Mouse (Mus musculus) brain, embryonic 14.5 days (tissue): ENCODE measurements at regions not wholly inside any gene's neighbourhood (a gene's known extent, or its start where the extent isn't known, plus 50 kb on each side); places are given as distances from the start of the nearest gene placed in this dataset.
"Not testable (repeated sequence)": the region's sequence is repeated elsewhere in the genome, so short reads cannot be mapped to it uniquely, and the experiment has no call there.

Experiments used
- DNase-seq: peaks from one replicate; pipeline ENCODE4 v3.0.0-alpha.2; 2011; ENCODE audit warnings: low read depth
- CTCF ChIP-seq: fragments of 200-500 bp; IDR thresholded peaks from 2 replicates; pipeline ENCODE4 v1.5.1; 2012; ENCODE audit warnings: inconsistent platforms, mild to moderate bottlenecking, moderate library complexity, borderline replicate concordance; ENCODE audit not compliant: insufficient read depth, insufficient read length; ENCODE audit errors: extremely low read depth
- POLR2A ChIP-seq: fragments of 200-500 bp; IDR thresholded peaks from 2 replicates; pipeline ENCODE4 v1.6.1; 2012; ENCODE audit warnings: mild to moderate bottlenecking, inconsistent platforms, borderline replicate concordance; ENCODE audit not compliant: poor library complexity, insufficient read depth, insufficient read length, severe bottlenecking; ENCODE audit errors: extremely low read depth

DNA sequence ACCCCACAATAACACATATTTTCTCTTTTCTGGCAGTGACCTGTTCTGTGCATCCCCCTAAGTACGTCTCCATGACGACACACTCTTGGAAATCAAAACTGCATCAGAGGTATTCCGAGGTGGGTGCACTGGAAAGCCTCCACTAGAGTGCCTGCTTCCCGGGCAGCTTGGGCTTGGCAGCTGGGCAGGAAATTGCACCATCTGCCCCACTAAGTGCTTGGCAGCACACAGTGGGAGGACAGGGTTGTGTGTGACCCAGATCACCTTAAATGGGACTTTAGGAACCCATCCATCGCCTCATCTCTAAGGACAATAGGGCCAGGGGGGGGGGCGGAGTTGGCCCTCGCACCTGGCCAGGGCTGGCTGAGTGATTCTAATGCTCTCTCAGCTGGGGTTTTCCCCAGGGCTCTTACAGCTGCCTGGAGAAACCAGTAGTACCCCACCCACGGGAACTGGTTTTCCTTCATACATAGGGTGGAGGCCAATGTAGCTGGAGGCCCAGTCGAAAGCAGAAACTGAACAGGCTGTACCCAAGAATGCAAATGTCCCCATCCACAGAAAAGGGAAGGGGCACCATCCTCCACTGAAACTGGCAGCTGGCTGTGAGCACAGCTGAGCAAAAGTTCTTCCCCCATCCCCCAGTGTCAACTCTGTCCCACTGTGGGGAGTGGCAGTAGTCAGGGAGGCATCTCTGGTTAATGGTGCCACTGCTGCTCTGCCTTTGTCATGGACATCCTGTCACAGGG, 75.7 kb downstream of the Cryaa start:
- DNase-seq = no peak
- TF ChIP-seq POLR2A (no peak), CTCF (no peak)

- TF ChIP-seq POLR2A (no peak), CTCF (no peak)
- DNase-seq = no peak
These were observed 76.2 kb downstream of the Cryaa start for GRCm38 (mm10) chr17:31753859-31754229.

DNA sequence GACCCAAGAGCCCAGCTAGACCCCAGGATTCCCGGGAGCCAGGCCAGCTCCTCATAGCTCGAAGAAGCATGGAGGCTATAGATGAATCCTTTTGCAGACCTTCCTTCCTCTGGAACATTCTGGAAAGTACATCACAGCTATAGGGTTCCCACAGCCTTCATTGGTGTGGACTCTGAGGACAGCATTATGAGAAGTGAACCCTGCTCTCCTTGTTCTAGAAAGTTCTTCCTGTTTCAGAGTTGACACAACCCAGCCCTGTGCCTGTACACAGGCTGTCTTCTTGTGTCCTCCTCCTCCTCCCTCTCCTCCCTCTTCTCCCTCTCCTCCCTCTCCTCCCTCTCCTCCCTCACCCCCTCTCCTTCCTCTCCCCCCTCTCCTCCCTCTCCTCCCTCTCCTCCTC, 82.9 kb downstream of the Cryaa start:
- TF ChIP-seq CTCF (no peak), POLR2A (no peak)

DNA sequence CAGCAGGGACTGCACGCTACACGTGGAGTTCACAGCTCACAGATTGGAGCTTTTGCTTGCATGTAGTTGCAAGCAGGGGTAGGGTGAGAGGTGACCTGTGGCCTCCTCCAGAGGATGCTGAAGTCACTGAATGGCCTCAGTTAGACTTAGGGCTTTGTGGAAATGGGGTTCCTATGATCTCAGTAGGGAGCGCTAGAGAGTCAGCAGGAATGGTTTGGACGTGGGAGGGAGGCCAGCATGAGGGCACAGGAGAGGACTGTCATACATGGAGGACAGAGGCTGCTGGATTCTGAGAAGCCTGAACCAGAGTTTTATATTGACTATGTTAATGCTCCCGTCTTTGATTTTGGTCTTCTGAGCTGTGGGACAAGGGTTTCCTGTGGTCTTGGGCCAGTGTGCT, 85.5 kb downstream of the Cryaa start:
- no peak for DNase-seq
- TF ChIP-seq CTCF (no peak), POLR2A (no peak)

More for the DNA sequence above, 82.9 kb downstream of the Cryaa start:
- no peak for DNase-seq

GRCm38 (mm10) chr17:31766779-31767697, 88.6 kb downstream of the Sik1 start:
- peak; percentile 98 for DNase-seq
- TF ChIP-seq POLR2A = no peak
- TF ChIP-seq CTCF = no peak

GRCm38 (mm10) chr17:31772201-31772820, 83.3 kb downstream of the Sik1 start:
- DNase-seq = peak; percentile 67
- TF ChIP-seq POLR2A (no peak), CTCF (no peak)

DNA sequence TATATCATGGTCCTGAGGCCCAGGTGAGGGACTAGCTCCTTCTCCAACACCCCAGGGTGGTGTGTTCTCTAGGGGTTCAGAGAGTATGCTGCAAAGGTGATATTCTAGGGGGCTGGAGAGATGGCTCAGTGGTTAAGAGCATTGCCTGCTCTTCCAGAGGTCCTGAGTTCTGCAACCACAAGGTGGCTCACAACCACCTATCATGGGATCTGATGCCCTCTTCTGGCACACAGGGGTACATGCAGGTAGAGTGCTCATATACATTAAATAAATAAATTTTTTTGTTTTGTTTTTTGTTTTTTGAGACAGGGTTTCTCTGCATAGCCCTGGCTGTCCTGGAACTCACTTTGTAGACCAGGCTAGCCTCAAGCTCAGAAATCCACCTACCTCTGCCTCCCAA, 81.7 kb downstream of the Sik1 start:
- TF ChIP-seq CTCF = peak; percentile 7; the same call in 1 of the 2 replicates
- not testable (repeated sequence) for DNase-seq

DNA sequence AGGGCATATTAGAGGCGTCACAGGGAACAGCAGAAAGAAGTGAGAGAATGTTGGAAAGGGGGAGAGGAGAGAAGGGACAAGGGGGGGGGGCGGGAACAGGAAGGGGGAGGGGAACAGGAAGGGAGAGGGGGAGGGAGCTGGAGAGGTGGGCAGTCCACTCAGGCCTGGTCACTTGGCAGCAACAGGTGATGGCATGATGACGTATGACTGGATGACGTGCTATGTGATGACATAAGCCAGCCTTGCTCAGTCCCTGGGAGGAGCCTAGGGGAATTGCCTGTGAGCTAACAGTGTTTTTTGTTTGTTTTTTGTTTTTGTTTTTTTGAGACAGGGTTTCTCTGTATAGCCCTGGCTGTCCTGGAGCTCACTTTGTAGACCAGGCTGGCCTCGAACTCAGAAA, 80.6 kb downstream of the Sik1 start:
- no peak for DNase-seq
- TF ChIP-seq CTCF = no peak
- TF ChIP-seq POLR2A = no peak

GRCm38 (mm10) chr17:31775966-31776365, 79.6 kb downstream of the Sik1 start:
- DNase-seq = no peak
- no peak for TF ChIP-seq POLR2A
- TF ChIP-seq CTCF = no peak

- peak; percentile 91 for DNase-seq
These were observed 78.5 kb downstream of the Sik1 start for GRCm38 (mm10) chr17:31776949-31777607.

GRCm38 (mm10) chr17:31777751-31778150, 77.9 kb downstream of the Sik1 start:
- DNase-seq = no peak
- no peak for TF ChIP-seq CTCF
- TF ChIP-seq POLR2A = no peak

More at GRCm38 (mm10) chr17:31776949-31777607, 78.5 kb downstream of the Sik1 start:
- no peak for TF ChIP-seq CTCF
- no peak for TF ChIP-seq POLR2A
